Mouse (Mus musculus): Measurements from ENCODE around the gene Ppcdc. TPM values are rescaled to one million over a fixed set of nuclear protein-coding genes. Genes with fewer than 3 reads are reported as not detected.
A peak's percentile ranks its signal among the peaks of the same experiment; 100 is the strongest.
"Not testable (repeated sequence)": the region's sequence is repeated elsewhere in the genome, so short reads cannot be mapped to it uniquely, and the experiment has no call there.

The Ppcdc gene
- total RNA-seq, 2 experiments from 2014 or later = 10.0 to 19.4 TPM

- no peak for ATAC-seq (replicated peaks; ENCODE audit: poor library complexity, severe bottlenecking)
Observed at GRCm38 (mm10) chr9:57432480-57432879, 7.4 kb downstream of the Ppcdc start.

- no peak for ATAC-seq (replicated peaks; ENCODE audit: poor library complexity, severe bottlenecking)
Observed at GRCm38 (mm10) chr9:57431202-57431601, 8.7 kb downstream of the Ppcdc start.

GRCm38 (mm10) chr9:57428391-57428790 is 11.5 kb downstream of the Ppcdc start:
- ATAC-seq (replicated peaks; ENCODE audit: poor library complexity, severe bottlenecking) = peak; percentile 33

GRCm38 (mm10) chr9:57427937-57428336 is 12.0 kb downstream of the Ppcdc start:
- no peak for ATAC-seq (replicated peaks; ENCODE audit: poor library complexity, severe bottlenecking)

- not testable (repeated sequence) for ATAC-seq (replicated peaks; ENCODE audit: poor library complexity, severe bottlenecking)
Observed at GRCm38 (mm10) chr9:57427123-57427522, 12.8 kb downstream of the Ppcdc start.

- no peak for ATAC-seq (replicated peaks; ENCODE audit: poor library complexity, severe bottlenecking)
Observed at GRCm38 (mm10) chr9:57425116-57425515, 14.8 kb downstream of the Ppcdc start.

GRCm38 (mm10) chr9:57424066-57424465 is 15.9 kb downstream of the Ppcdc start:
- ATAC-seq (replicated peaks; ENCODE audit: poor library complexity, severe bottlenecking) = no peak

GRCm38 (mm10) chr9:57421688-57422111 is 18.2 kb downstream of the Ppcdc start:
- ATAC-seq (replicated peaks; ENCODE audit: poor library complexity, severe bottlenecking) = no peak

GRCm38 (mm10) chr9:57421121-57421571 is 18.8 kb downstream of the Ppcdc start:
- ATAC-seq (replicated peaks; ENCODE audit: poor library complexity, severe bottlenecking) = peak; percentile 86

- peak; percentile 73 for ATAC-seq (replicated peaks; ENCODE audit: poor library complexity, severe bottlenecking)
Observed at GRCm38 (mm10) chr9:57420321-57421120, 19.4 kb downstream of the Ppcdc start.

- ATAC-seq (replicated peaks; ENCODE audit: poor library complexity, severe bottlenecking) = no peak
Observed at GRCm38 (mm10) chr9:57419521-57420267, 20.2 kb downstream of the Ppcdc start.

- peak; percentile 39 for ATAC-seq (replicated peaks; ENCODE audit: poor library complexity, severe bottlenecking)
Observed at GRCm38 (mm10) chr9:57417341-57417740, 22.6 kb downstream of the Ppcdc start.

- no peak for ATAC-seq (replicated peaks; ENCODE audit: poor library complexity, severe bottlenecking)
Observed at GRCm38 (mm10) chr9:57407120-57407905, 32.6 kb downstream of the Ppcdc start.

- ATAC-seq (replicated peaks; ENCODE audit: poor library complexity, severe bottlenecking) = no peak
Observed at GRCm38 (mm10) chr9:57406395-57406794, 33.5 kb downstream of the Ppcdc start.

- peak; percentile 53 for ATAC-seq (replicated peaks; ENCODE audit: poor library complexity, severe bottlenecking)
Observed at GRCm38 (mm10) chr9:57404036-57404435, 35.9 kb downstream of the Ppcdc start.

- no peak for ATAC-seq (replicated peaks; ENCODE audit: poor library complexity, severe bottlenecking)
Observed at GRCm38 (mm10) chr9:57402318-57403251, 37.3 kb downstream of the Ppcdc start.

GRCm38 (mm10) chr9:57398773-57399172 is 41.2 kb downstream of the Ppcdc start:
- no peak for ATAC-seq (replicated peaks; ENCODE audit: poor library complexity, severe bottlenecking)

GRCm38 (mm10) chr9:57392892-57393291 is 47.0 kb downstream of the Ppcdc start:
- ATAC-seq (replicated peaks; ENCODE audit: poor library complexity, severe bottlenecking) = no peak

GRCm38 (mm10) chr9:57390869-57391268 is 49.1 kb downstream of the Ppcdc start:
- no peak for ATAC-seq (replicated peaks; ENCODE audit: poor library complexity, severe bottlenecking)

- no peak for ATAC-seq (replicated peaks; ENCODE audit: poor library complexity, severe bottlenecking)
Observed at GRCm38 (mm10) chr9:57389131-57389530, 50.8 kb downstream of the Ppcdc start.

Data from granulocyte monocyte progenitor cell, adult 5-6 weeks (primary cell).